Mouse (Mus musculus) liver, embryonic 16.5 days (tissue): Measurements from ENCODE around the gene Fkbp2. TPM values are rescaled to one million over a fixed set of nuclear protein-coding genes. Genes with fewer than 3 reads are reported as not detected.
A peak's percentile ranks its signal among the peaks of the same experiment; 100 is the strongest.

Source experiments
- ATAC-seq: fragments of 200-750 bp; cut with Nextera tagmentation; 2 replicates; pipeline ENCODE4 v1.8.0; 2017; ENCODE audit warnings: low read depth, mild to moderate bottlenecking, moderate number of reproducible peaks, moderate library complexity
- H3K27ac ChIP-seq: fragments of 300-500 bp; sonication (generic); 2 replicates; pipeline ENCODE4 v1.5.1; 2014; ENCODE audit warnings: mild to moderate bottlenecking, low read length
- H3K27me3 ChIP-seq: fragments of 300-500 bp; sonication (generic); 2 replicates; pipeline ENCODE4 v1.6.1; 2014; ENCODE audit warnings: low read depth, low read length, mixed read lengths; ENCODE audit not compliant: control insufficient read depth, insufficient read depth
- H3K36me3 ChIP-seq: fragments of 300-500 bp; sonication (generic); 2 replicates; pipeline ENCODE4 v1.6.1; 2014; ENCODE audit warnings: mild to moderate bottlenecking; ENCODE audit not compliant: control insufficient read depth, insufficient read depth
- H3K4me1 ChIP-seq: fragments of 300-500 bp; sonication (generic); 2 replicates; pipeline ENCODE4 v1.6.1; 2014; ENCODE audit warnings: low read depth, low read length, mixed read lengths; ENCODE audit not compliant: control insufficient read depth
- H3K4me2 ChIP-seq: fragments of 300-500 bp; sonication (generic); 2 replicates; pipeline ENCODE4 v1.6.1; 2014; ENCODE audit warnings: low read depth, low read length, mixed read lengths
- H3K4me3 ChIP-seq: fragments of 300-500 bp; sonication (generic); 2 replicates; pipeline ENCODE4 v1.5.1; 2014; ENCODE audit warnings: low read depth, mild to moderate bottlenecking, low read length
- H3K9ac ChIP-seq: fragments of 300-500 bp; sonication (generic); 2 replicates; pipeline ENCODE4 v1.6.1; 2014; ENCODE audit warnings: low read depth, low read length
- H3K9me3 ChIP-seq: fragments of 300-500 bp; sonication (generic); replicated peaks from 2 replicates; pipeline ENCODE4 v1.6.1; 2016; ENCODE audit warnings: low read length; ENCODE audit not compliant: control insufficient read depth
- WGBS: fragments of 180-500 bp; shearing (Covaris S2); extraction: QIAGEN DNeasy Blood & Tissue Kit; methylation state at CpG from one replicate; pipeline ENCODE4 v1.1.7; 2014; ENCODE audit not compliant: insufficient replicate concordance; 5-methylcytosine and 5-hydroxymethylcytosine counted together
- polyA plus RNA-seq: library from polyadenylated mRNA; unstranded; fragments of >200 nt; fragmentation: Nextera tagmentation; extraction: Ambion mirVana; gene quantifications from 2 replicates; pipeline ENCODE4 v1.2.1, GENCODE M21; 2015

Gene Fkbp2
- polyA plus RNA-seq, 1 experiment from 2014 or later, result 91.1 TPM

DNA sequence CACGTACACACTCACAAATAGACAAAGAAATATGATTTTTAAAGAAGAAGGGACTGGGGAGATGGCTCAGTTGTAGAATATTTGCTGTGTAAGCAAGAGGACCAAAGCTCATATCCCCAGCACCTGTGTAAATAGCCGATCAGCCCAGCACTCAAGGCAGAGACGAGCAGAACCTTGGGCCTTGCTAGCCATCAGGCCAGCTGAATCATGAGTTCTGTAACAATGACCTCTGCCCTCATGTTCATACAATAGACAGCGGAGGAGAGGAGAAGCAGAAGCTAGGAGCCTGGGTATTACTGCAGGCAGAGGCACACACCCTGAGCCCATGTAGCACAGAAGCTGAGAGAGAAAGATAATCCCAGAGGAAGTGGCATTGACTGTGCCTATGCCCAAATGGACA lies 32.1 kb upstream of the Fkbp2 start:
- H3K9me3 ChIP-seq, result no peaks in the 10 kb centered on the region
- H3K9ac ChIP-seq, result no peak overlapping the region
- H3K4me1 ChIP-seq, result peaks cover 8% of the 10 kb centered on the region
- H3K27ac ChIP-seq, result no peak overlapping the region
- WGBS, result 67% methylated on average over 4 of the region's 4 CpGs
- ATAC-seq, result 0 out of 2 replicates have a peak, but pooled peaks have one; percentile 11
- no peaks in the 10 kb centered on the region for H3K27me3 ChIP-seq
- no peak overlapping the region for H3K4me2 ChIP-seq
- H3K36me3 ChIP-seq, result peaks cover 22% of the 10 kb centered on the region
- H3K4me3 ChIP-seq, result no peak overlapping the region

DNA sequence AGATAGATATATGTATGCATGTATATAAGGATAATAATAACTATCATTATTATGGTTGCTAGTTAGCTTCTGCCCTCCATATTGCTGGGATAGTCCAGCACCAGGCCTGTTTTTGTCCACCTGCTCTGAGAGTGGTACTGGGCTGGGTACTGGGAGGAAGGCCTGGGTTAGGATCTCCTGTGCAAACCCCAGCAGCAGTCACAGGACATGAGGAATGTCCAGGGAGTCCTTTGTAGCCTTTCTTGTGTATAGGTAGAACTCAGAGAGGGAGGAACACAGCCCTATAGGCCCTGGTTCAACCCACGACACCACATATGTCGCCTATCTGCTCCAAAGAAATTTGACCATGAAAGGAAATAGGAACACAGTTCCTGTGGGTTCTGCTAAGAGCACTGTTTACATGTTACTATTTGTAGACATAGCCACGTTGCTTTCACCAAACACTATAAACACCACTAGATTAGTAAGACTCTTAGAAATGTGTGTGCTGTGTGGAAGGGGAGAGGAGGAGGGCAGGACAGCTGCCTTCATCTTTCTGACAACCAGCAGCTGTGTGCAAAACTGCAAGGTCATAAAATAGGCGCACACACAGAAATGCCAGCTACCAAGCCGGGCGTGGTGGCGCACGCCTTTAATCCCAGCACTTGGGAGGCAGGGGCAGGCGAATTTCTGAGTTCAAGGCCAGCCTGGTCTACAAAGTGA lies 26.7 kb upstream of the Fkbp2 start:
- Histone ChIP-seq H3K9me3 (no peaks in the 10 kb centered on the region), H3K4me3 (no peak overlapping the region), H3K9ac (no peak overlapping the region), H3K27me3 (no peaks in the 10 kb centered on the region), H3K27ac (no peak overlapping the region), H3K36me3 (peaks cover 9% of the 10 kb centered on the region), H3K4me1 (no peaks in the 10 kb centered on the region), H3K4me2 (no peak overlapping the region)
- 83% methylated on average over 9 of the region's 9 CpGs for WGBS
- ATAC-seq, result no peak

DNA sequence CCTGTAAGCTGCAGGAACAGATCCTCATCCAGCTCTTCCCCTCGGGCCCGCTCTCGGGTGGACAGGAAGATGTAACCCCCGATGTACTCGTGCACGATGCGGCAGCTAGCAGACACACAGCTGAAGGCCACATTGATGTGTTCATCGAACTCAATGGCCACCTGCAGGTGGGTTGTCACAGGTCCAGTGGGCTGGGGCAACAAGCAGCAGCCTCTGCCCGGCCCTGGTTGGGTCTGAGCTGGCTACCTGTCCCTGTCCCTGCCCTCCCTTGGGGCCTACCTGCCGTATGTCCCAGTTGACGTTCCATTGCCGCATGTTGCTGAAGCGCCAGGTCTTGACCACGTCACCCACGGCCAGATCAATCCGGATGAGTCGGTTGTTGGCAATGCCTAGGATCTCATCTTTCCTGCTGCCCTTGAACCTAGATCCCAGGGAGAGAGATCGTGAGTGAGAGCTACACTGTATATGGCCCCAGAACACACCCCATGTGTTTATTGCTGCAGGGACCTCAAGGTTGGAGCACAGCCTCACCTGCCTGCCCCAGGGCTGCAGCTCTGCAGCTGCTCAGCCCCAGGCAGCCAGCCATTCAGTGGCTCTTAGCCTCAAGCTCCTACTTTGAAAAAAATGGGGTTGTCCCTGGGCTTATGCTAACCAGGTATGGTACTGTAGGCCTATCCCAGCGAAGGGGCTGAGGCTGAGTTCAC lies 19.2 kb upstream of the Fkbp2 start:
- Histone ChIP-seq H3K27ac (no peak overlapping the region), H3K4me3 (no peak overlapping the region), H3K4me2 (no peak overlapping the region), H3K9me3 (no peaks in the 10 kb centered on the region), H3K4me1 (peaks cover 18% of the 10 kb centered on the region), H3K36me3 (peaks cover 43% of the 10 kb centered on the region), H3K9ac (no peak overlapping the region), H3K27me3 (no peaks in the 10 kb centered on the region)
- no peak for ATAC-seq
- 86% methylated on average over 19 of the region's 19 CpGs for WGBS

DNA sequence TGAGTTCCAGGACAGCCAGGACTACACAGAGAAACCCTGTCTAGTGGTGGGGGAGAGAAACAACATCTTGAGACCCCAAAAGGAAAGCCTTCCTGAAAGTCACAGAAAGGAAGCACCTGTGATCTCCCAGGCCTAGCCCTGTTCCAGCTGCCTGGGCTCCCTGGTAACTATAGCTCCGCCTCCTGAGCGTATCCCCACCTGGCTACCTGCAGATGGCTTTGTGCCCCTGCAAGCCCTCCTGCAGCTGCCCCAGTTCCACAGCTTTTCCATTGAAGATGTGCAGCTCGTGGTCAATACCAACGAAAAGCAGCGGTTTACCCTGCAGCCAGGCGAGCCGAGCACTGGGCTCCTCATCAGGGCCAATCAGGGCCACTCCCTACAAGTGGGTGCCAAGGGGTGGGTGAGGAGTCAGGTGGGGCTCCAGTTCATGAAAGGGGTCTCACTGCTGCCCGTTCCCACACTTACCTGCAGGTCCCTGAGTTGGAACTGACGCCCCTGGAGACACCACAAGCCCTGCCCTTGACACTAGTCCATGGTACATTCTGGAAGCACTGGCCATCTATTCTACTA lies 17.5 kb upstream of the Fkbp2 start:
- H3K4me2 ChIP-seq, result no peak overlapping the region
- no peaks in the 10 kb centered on the region for H3K27me3 ChIP-seq
- WGBS, result 80% methylated on average over 9 of the region's 9 CpGs
- no peak overlapping the region for H3K4me3 ChIP-seq
- peaks cover 41% of the 10 kb centered on the region for H3K36me3 ChIP-seq
- no peak overlapping the region for H3K27ac ChIP-seq
- no peak for ATAC-seq
- no peaks in the 10 kb centered on the region for H3K9me3 ChIP-seq
- H3K4me1 ChIP-seq, result peaks cover 26% of the 10 kb centered on the region
- no peak overlapping the region for H3K9ac ChIP-seq

DNA sequence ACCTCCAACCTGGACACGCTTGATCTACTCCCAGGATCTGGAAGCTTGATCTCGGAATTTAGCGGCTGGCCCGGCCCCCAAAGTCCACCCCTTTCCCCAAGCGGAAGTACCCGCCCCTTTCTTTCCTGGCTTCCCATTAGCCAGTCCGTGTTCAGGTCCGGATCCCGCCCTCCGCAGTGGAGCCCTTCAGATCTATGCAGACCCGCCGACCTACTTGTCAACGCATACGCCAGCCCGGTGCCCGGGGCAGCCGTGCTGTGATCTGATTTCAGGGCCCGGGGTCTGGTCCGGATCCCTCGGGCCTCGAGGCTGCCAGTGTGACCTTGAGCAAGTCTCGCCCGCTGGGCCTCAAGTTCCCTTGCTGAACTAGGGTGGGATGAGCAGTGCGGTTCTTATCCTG lies 15.7 kb upstream of the Fkbp2 start, which contains the start of the genes Nudt22 and Trpt1:
Gene Nudt22 (minus strand): TSS at position 112 of the 400 bp plus-strand sequence.
Gene Trpt1 (plus strand): TSS at position 126 of the 400 bp plus-strand sequence.
- H3K27me3 ChIP-seq, result no peaks in the 10 kb centered on the region
- H3K4me3 ChIP-seq, result peak within 1 kb of the TSS; percentile 64
- peaks cover 34% of the 10 kb centered on the region for H3K4me1 ChIP-seq
- no peaks in the 10 kb centered on the region for H3K9me3 ChIP-seq
- peaks cover 26% of the 10 kb centered on the region for H3K36me3 ChIP-seq
- H3K27ac ChIP-seq, result peak within 1 kb of the TSS; percentile 22; the same call in 1 of the 2 replicates
- peak within 1 kb of the TSS; percentile 64 for H3K9ac ChIP-seq
- WGBS, result under 1% methylated on average over 24 of the region's 24 CpGs
- peak; percentile 67 for ATAC-seq
- H3K4me2 ChIP-seq, result peak within 1 kb of the TSS; percentile 89

DNA sequence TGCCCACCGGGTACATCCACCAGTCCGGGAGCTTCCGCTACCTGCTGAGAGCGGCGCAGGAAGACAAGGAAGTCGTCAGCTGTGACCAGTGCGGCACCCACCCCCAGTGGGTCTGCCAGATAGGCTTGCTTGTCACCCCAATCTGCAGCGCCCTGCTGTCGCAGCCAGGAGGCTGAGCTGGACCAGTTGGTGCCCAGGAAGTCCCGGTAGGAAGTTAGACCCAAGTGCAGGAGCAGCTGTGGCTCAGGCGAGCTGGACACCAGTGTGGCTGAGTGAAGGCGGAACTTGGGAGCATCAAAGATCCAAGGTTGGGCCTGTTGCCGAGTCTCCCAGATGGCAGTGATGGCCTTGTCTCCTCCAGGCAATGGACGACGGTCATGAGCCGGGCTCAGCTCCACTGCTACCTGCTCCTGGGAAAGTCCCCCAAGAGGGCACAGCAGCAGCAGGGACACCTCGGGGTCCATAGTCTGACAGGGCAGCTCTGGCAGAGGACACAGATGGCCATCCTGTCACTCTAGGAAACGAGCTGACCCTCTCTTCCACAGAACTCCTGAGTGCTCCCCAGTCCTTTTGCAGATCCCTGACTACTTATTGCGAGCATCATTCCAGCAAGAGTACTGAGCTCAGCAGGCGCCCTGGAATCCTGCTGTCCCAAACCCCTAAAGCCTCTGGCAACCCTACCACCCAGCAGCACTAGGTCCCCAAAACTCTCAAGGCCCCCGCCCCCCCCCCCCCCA lies 15.1 kb upstream of the Fkbp2 start:
- no peaks in the 10 kb centered on the region for H3K9me3 ChIP-seq
- 44% methylated on average over 20 of the region's 21 CpGs for WGBS
- peak overlapping the region; percentile 89 for H3K4me2 ChIP-seq
- H3K4me1 ChIP-seq, result peaks cover 34% of the 10 kb centered on the region
- H3K9ac ChIP-seq, result peak overlapping the region; percentile 64
- ATAC-seq, result no peak
- H3K27me3 ChIP-seq, result no peaks in the 10 kb centered on the region
- peaks cover 25% of the 10 kb centered on the region for H3K36me3 ChIP-seq
- H3K27ac ChIP-seq, result peak overlapping the region; percentile 22; the same call in 1 of the 2 replicates
- H3K4me3 ChIP-seq, result peak overlapping the region; percentile 64

DNA sequence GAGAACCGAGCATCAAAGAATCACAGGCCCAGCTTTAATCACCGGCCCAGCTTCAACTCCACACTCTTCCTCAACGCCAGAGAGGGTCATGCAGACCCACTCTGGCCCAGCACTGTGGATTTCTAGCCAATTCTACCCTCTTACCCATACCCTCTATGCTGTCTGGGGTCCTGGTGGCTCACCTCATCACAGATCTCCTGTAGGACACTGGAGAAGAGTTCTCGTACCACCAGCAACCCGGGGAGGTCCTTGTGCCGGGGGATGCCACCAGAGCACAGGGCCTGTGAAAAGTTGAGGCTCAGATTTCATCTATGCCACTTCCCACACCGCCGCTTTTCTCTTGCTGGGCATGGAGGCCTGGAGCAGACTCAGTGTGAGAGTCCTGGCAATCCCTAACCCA lies 14.2 kb upstream of the Fkbp2 start:
- Histone ChIP-seq H3K27ac (no peak overlapping the region), H3K27me3 (no peaks in the 10 kb centered on the region), H3K4me2 (no peak overlapping the region), H3K9me3 (no peaks in the 10 kb centered on the region), H3K4me3 (no peak overlapping the region), H3K36me3 (peaks cover 15% of the 10 kb centered on the region), H3K9ac (no peak overlapping the region), H3K4me1 (peaks cover 34% of the 10 kb centered on the region)
- WGBS, result 79% methylated on average over 8 of the region's 8 CpGs
- no peak for ATAC-seq

DNA sequence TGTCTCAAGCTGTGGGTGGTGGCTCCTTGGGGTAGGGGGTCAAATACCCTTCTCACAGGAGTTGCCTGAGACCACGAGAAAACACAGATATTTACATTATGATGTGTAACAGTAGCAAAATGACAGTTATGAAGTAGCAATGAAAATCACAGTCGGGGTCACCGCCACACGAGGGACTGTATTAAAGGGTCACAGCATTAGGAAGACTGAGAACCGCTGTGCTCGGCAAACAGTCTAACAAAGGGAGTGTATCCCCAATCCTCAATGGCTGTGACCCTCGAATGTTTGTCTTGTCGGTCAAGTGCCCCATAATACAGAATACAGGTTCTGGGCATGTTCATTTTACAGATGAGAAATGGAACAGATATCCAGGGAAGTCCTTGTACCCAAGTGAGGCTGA lies 13.7 kb upstream of the Fkbp2 start:
- Histone ChIP-seq H3K4me1 (peaks cover 34% of the 10 kb centered on the region), H3K27me3 (no peaks in the 10 kb centered on the region), H3K4me3 (no peak overlapping the region), H3K4me2 (no peak overlapping the region), H3K9ac (no peak overlapping the region), H3K9me3 (no peaks in the 10 kb centered on the region), H3K27ac (no peak overlapping the region), H3K36me3 (peaks cover 11% of the 10 kb centered on the region)
- WGBS, result 77% methylated on average over 8 of the region's 8 CpGs
- no peak for ATAC-seq
